Comparison of ENCODE assay signal across 29 mouse cellular contexts in the genomic region with DNA sequence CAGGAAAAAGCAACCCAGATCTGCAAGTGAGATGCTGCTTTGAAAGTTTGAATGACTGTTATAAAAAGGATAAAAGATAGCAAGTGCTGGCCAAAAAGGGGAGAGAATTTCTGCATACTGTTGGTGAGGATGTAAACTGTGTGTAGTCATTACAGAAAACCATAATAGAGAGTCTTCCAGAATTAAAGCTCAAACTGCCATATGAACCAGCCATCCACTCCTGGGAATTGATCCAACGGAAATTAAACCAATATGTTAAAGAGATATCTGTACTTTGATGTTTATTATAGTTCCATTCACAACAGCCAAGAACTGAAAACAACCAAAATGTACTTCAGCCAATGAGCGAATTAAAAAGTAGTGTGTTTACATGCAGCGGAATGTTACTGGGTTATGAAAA. TPM values are rescaled to one million over a fixed set of nuclear protein-coding genes. Genes with fewer than 3 reads are reported as not detected.
DNase-seq lines count a peak whose midpoint lies in the region; ATAC-seq and TF ChIP-seq lines count a peak whose summit lies in the region.
"Had no signal": no experiment of that assay in that cellular context is flagged by ENCODE, and none has a peak within 500 bp of the region (broad histone marks: within the 10 kb centered on the region; RNA-seq: fewer than 3 reads in every experiment).

No protein-coding gene starts in this region.

- no peak overlapping the region for H3K9ac ChIP-seq in forebrain, embryonic 14.5 days (ENCODE audit: low read length)
- H3K9ac ChIP-seq in forebrain, embryonic 11.5 days (ENCODE audit: low read length): no peak overlapping the region
- H3K9ac ChIP-seq in forebrain, postnatal 0 days: no peak overlapping the region
- no peak overlapping the region for H3K9ac ChIP-seq in forebrain, embryonic 12.5 days
- H3K9ac ChIP-seq: embryonic facial prominence, embryonic 13.5 days; heart, embryonic 12.5 days; heart, embryonic 15.5 days; hindbrain, embryonic 13.5 days; intestine, embryonic 15.5 days had no signal

- DNase-seq in forebrain, embryonic 14.5 days (ENCODE audit: low spot score): peak; percentile 49
- no peak for DNase-seq in forebrain, embryonic 11.5 days (ENCODE audit: low spot score)
- DNase-seq in forebrain, postnatal 0 days: peak; percentile 27
- DNase-seq in brain, adult 2 months (ENCODE audit: low read depth, low spot score): peak; percentile 6
- DNase-seq in adrenal gland, adult 2 months: no peak
- DNase-seq: adrenal gland, adult 8-10 months; adrenal gland, postnatal 25 days; B cell, adult 2 months; cerebellum, adult 11 months; cerebellum, adult 2 months; cerebellum, adult 9-11 months; cerebellum, postnatal 25 days; gastrocnemius, postnatal 25 days; heart, adult 18-20 months; heart, postnatal 10 days; heart, postnatal 36 days; kidney, adult 11 months; kidney, adult 8-10 months had no signal

- H3K4me1 ChIP-seq in forebrain, embryonic 14.5 days (ENCODE audit: control insufficient read depth, insufficient read depth, low read length): no peaks in the 10 kb centered on the region
- H3K4me1 ChIP-seq in forebrain, embryonic 11.5 days (replicated peaks; ENCODE audit: control insufficient read depth, insufficient read depth, low read length): no peaks in the 10 kb centered on the region
- H3K4me1 ChIP-seq in forebrain, postnatal 0 days (ENCODE audit: insufficient read depth): no peaks in the 10 kb centered on the region
- no peaks in the 10 kb centered on the region for H3K4me1 ChIP-seq in forebrain, embryonic 12.5 days
- H3K4me1 ChIP-seq: heart, embryonic 12.5 days; heart, embryonic 15.5 days; hindbrain, embryonic 10.5 days; hindbrain, embryonic 13.5 days; intestine, embryonic 15.5 days had no signal

- no peak for ATAC-seq in forebrain, embryonic 14.5 days
- ATAC-seq in forebrain, embryonic 11.5 days (replicated peaks; ENCODE audit: low FRiP score): no peak
- peak; percentile 29; the same call in 1 of the 2 replicates for ATAC-seq in forebrain, postnatal 0 days
- no peak for ATAC-seq in forebrain, embryonic 12.5 days (ENCODE audit: low FRiP score)
- ATAC-seq: hindbrain, embryonic 16.5 days; intestine, embryonic 15.5 days had no signal

- WGBS in forebrain, embryonic 14.5 days: 75% methylated on average over 3 of the region's 3 CpGs
- 89% methylated on average over 3 of the region's 3 CpGs for WGBS in forebrain, embryonic 11.5 days
- WGBS in forebrain, postnatal 0 days: 60% methylated on average over 3 of the region's 3 CpGs
- WGBS in forebrain, embryonic 12.5 days: 86% methylated on average over 3 of the region's 3 CpGs

- H3K36me3 ChIP-seq in forebrain, embryonic 14.5 days (ENCODE audit: control insufficient read depth, insufficient read depth, low read length): no peaks in the 10 kb centered on the region
- no peaks in the 10 kb centered on the region for H3K36me3 ChIP-seq in forebrain, embryonic 11.5 days (ENCODE audit: control insufficient read depth, insufficient read depth, low read length)
- no peaks in the 10 kb centered on the region for H3K36me3 ChIP-seq in forebrain, postnatal 0 days (ENCODE audit: insufficient read depth)
- H3K36me3 ChIP-seq in forebrain, embryonic 12.5 days (replicated peaks): no peaks in the 10 kb centered on the region
- H3K36me3 ChIP-seq: embryonic facial prominence, embryonic 13.5 days; G1E; heart, embryonic 12.5 days; heart, embryonic 15.5 days; hindbrain, embryonic 10.5 days; hindbrain, embryonic 13.5 days; intestine, embryonic 15.5 days had no signal

- H3K27me3 ChIP-seq in forebrain, embryonic 14.5 days (replicated peaks; ENCODE audit: control insufficient read depth, insufficient read depth, low read length): no peaks in the 10 kb centered on the region
- H3K27me3 ChIP-seq in forebrain, embryonic 11.5 days (ENCODE audit: control insufficient read depth, insufficient read depth, low read length): no peaks in the 10 kb centered on the region
- no peaks in the 10 kb centered on the region for H3K27me3 ChIP-seq in forebrain, postnatal 0 days (ENCODE audit: insufficient read depth, low read length)
- H3K27me3 ChIP-seq in forebrain, embryonic 12.5 days: no peaks in the 10 kb centered on the region
- H3K27me3 ChIP-seq: CH12.LX; embryonic facial prominence, embryonic 13.5 days; heart, embryonic 12.5 days; heart, embryonic 15.5 days; hindbrain, embryonic 13.5 days; intestine, embryonic 15.5 days had no signal

- no peak overlapping the region for H3K4me2 ChIP-seq in forebrain, embryonic 14.5 days (ENCODE audit: low read length)
- H3K4me2 ChIP-seq in forebrain, embryonic 11.5 days (ENCODE audit: low read depth, low read length, severe bottlenecking): no peak overlapping the region
- no peak overlapping the region for H3K4me2 ChIP-seq in forebrain, postnatal 0 days (ENCODE audit: low read depth)
- no peak overlapping the region for H3K4me2 ChIP-seq in forebrain, embryonic 12.5 days
- H3K4me2 ChIP-seq: embryonic facial prominence, embryonic 13.5 days; heart, embryonic 12.5 days; heart, embryonic 15.5 days; hindbrain, embryonic 13.5 days; intestine, embryonic 15.5 days had no signal

- H3K4me3 ChIP-seq in forebrain, embryonic 14.5 days (ENCODE audit: low read depth, low read length): no peak overlapping the region
- no peak overlapping the region for H3K4me3 ChIP-seq in forebrain, embryonic 11.5 days (ENCODE audit: low read depth, low read length)
- H3K4me3 ChIP-seq in forebrain, postnatal 0 days (ENCODE audit: low read depth, low read length): no peak overlapping the region
- H3K4me3 ChIP-seq in forebrain, embryonic 12.5 days (replicated peaks): no peak overlapping the region
- H3K4me3 ChIP-seq: embryonic facial prominence, embryonic 13.5 days; heart, embryonic 12.5 days; heart, embryonic 15.5 days; hindbrain, embryonic 10.5 days; hindbrain, embryonic 13.5 days; intestine, embryonic 15.5 days had no signal

- H3K27ac ChIP-seq in forebrain, embryonic 14.5 days (ENCODE audit: low read depth, low read length): no peak overlapping the region
- no peak overlapping the region for H3K27ac ChIP-seq in forebrain, embryonic 11.5 days (ENCODE audit: low read depth, low read length)
- H3K27ac ChIP-seq in forebrain, postnatal 0 days (ENCODE audit: low read depth, low read length): no peak overlapping the region
- H3K27ac ChIP-seq in forebrain, embryonic 12.5 days: no peak overlapping the region
- H3K27ac ChIP-seq: embryonic facial prominence, embryonic 13.5 days; heart, embryonic 15.5 days; hindbrain, embryonic 10.5 days; hindbrain, embryonic 13.5 days; intestine, embryonic 15.5 days had no signal

- no peak for TF ChIP-seq CTCF in forebrain, postnatal 0 days (IDR thresholded peaks at IDR 0.05; ENCODE audit: low read depth)

- no peaks in the 10 kb centered on the region for H3K9me3 ChIP-seq in forebrain, embryonic 14.5 days (replicated peaks; ENCODE audit: control insufficient read depth, low read length)
- H3K9me3 ChIP-seq in forebrain, embryonic 11.5 days (ENCODE audit: control insufficient read depth, low read length): no peaks in the 10 kb centered on the region
- no peaks in the 10 kb centered on the region for H3K9me3 ChIP-seq in forebrain, postnatal 0 days (ENCODE audit: low read length)
- H3K9me3 ChIP-seq in forebrain, embryonic 12.5 days: no peaks in the 10 kb centered on the region
- H3K9me3 ChIP-seq: embryonic facial prominence, embryonic 13.5 days; G1E; heart, embryonic 12.5 days; heart, embryonic 15.5 days; hindbrain, embryonic 10.5 days; hindbrain, embryonic 13.5 days; intestine, embryonic 15.5 days had no signal

RNA-seq across cellular contexts. Expression of a gene that starts 37.5 kb away (rescaled TPM):
- 4.7 and 5.1 TPM in 2 replicates for polyA plus RNA-seq in forebrain, embryonic 14.5 days (2014; fragmentation: Nextera tagmentation; extraction: Ambion mirVana)
- 28.5 and 29.0 TPM in 2 replicates for polyA plus RNA-seq in forebrain, embryonic 11.5 days (2014; fragmentation: Nextera tagmentation; extraction: Ambion mirVana)
- 4.3 and 7.3 TPM in 2 replicates for total RNA-seq in forebrain, postnatal 0 days (2014; rRNA removed)
- polyA plus RNA-seq in forebrain, postnatal 0 days (2015; fragmentation: Nextera tagmentation; extraction: Ambion mirVana): 3.3 and 4.0 TPM in 2 replicates
- polyA plus RNA-seq in forebrain, embryonic 12.5 days (2016; fragmentation: Nextera tagmentation; extraction: Ambion mirVana): 29.4 and 29.7 TPM in 2 replicates
- total RNA-seq in adrenal gland, adult 2 months (2021): 10 to 100 TPM in 1 of 2 experiments, 1 to 10 TPM in 1; 8.9 to 10.3 TPM
- polyA plus RNA-seq in adrenal gland, adult 2 months (2012; rRNA removed): 1.3 and 1.5 TPM in 2 replicates
- total RNA-seq: CH12.LX; common myeloid progenitor, adult 5-6 weeks had no signal
- polyA plus RNA-seq: G1E had no signal

RNA-seq across cellular contexts. Expression of a gene that starts 52.5 kb away (rescaled TPM):
- polyA plus RNA-seq in forebrain, embryonic 14.5 days (2014; fragmentation: Nextera tagmentation; extraction: Ambion mirVana): 23.5 and 23.6 TPM in 2 replicates
- polyA plus RNA-seq in forebrain, embryonic 11.5 days (2014; fragmentation: Nextera tagmentation; extraction: Ambion mirVana): 30.9 and 31.5 TPM in 2 replicates
- 16.6 and 18.6 TPM in 2 replicates for total RNA-seq in forebrain, postnatal 0 days (2014; rRNA removed)
- polyA plus RNA-seq in forebrain, postnatal 0 days (2015; fragmentation: Nextera tagmentation; extraction: Ambion mirVana): 15.8 and 15.9 TPM in 2 replicates
- 29.3 and 29.8 TPM in 2 replicates for polyA plus RNA-seq in forebrain, embryonic 12.5 days (2016; fragmentation: Nextera tagmentation; extraction: Ambion mirVana)
- total RNA-seq in adrenal gland, adult 2 months (2021): 10 to 100 TPM in 1 of 2 experiments, 1 to 10 TPM in 1; 9.9 to 15.2 TPM
- 0.88 and 1.0 TPM in 2 replicates for polyA plus RNA-seq in adrenal gland, adult 2 months (2012; rRNA removed)

Comparison
In these comparisons a context has a peak if more than half of its experiments do, and no peak if none do; other contexts are left out.
1. DNase-seq: peak in forebrain, embryonic 14.5 days (single experiment), forebrain, postnatal 0 days (single experiment) and brain, adult 2 months (single experiment); none in forebrain, embryonic 11.5 days (single experiment) and adrenal gland, adult 2 months (single experiment).